Mouse (Mus musculus) limb, embryonic 15.5 days (tissue): ENCODE data around the gene Hspa1a. TPM values are rescaled to one million over a fixed set of nuclear protein-coding genes. Genes with fewer than 3 reads are reported as not detected.
"Not testable (repeated sequence)": the region's sequence is repeated elsewhere in the genome, so short reads cannot be mapped to it uniquely, and the experiment has no call there.

Experiments used
- ATAC-seq: fragments of 200-750 bp; cut with Nextera tagmentation; 2 replicates; pipeline ENCODE4 v1.8.0; 2017; ENCODE audit warnings: low read depth, moderate TSS enrichment; ENCODE audit not compliant: insufficient number of reproducible peaks, low FRiP score, low TSS enrichment
- H3K27ac ChIP-seq: fragments of 300-500 bp; sonication (generic); 2 replicates; pipeline ENCODE4 v1.5.1; 2015; ENCODE audit warnings: moderate library complexity, mild to moderate bottlenecking, inconsistent platforms
- H3K27me3 ChIP-seq: fragments of 300-500 bp; sonication (generic); 2 replicates; pipeline ENCODE4 v1.6.1; 2015; ENCODE audit warnings: inconsistent platforms
- H3K36me3 ChIP-seq: fragments of 300-500 bp; sonication (generic); 2 replicates; pipeline ENCODE4 v1.6.1; 2015; ENCODE audit warnings: inconsistent platforms
- H3K4me1 ChIP-seq: fragments of 300-500 bp; sonication (generic); 2 replicates; pipeline ENCODE4 v1.6.1; 2015; ENCODE audit warnings: inconsistent platforms
- H3K4me2 ChIP-seq: fragments of 300-500 bp; sonication (generic); 2 replicates; pipeline ENCODE4 v1.6.1; 2015; ENCODE audit warnings: mild to moderate bottlenecking, inconsistent platforms
- H3K4me3 ChIP-seq: fragments of 300-500 bp; sonication (generic); 2 replicates; pipeline ENCODE4 v1.5.1; 2015; ENCODE audit warnings: mild to moderate bottlenecking, inconsistent platforms
- H3K9ac ChIP-seq: fragments of 300-500 bp; sonication (generic); 2 replicates; pipeline ENCODE4 v1.6.1; 2015; ENCODE audit warnings: inconsistent platforms
- H3K9me3 ChIP-seq: fragments of 300-500 bp; sonication (generic); 2 replicates; pipeline ENCODE4 v1.6.1; 2016; ENCODE audit warnings: inconsistent platforms
- WGBS: fragments of 180-500 bp; shearing (Covaris S2); methylation state at CpG from one replicate; pipeline ENCODE4 v1.1.7; 2015; 5-methylcytosine and 5-hydroxymethylcytosine counted together
- polyA plus RNA-seq: library from polyadenylated mRNA; unstranded; fragments of >200 nt; fragmentation: Nextera tagmentation; extraction: Ambion mirVana; gene quantifications from 2 replicates; pipeline ENCODE4 v1.2.1, GENCODE M21; 2015

Hspa1a gene
- polyA plus RNA-seq, 1 experiment from 2014 or later: 31.7 TPM

DNA sequence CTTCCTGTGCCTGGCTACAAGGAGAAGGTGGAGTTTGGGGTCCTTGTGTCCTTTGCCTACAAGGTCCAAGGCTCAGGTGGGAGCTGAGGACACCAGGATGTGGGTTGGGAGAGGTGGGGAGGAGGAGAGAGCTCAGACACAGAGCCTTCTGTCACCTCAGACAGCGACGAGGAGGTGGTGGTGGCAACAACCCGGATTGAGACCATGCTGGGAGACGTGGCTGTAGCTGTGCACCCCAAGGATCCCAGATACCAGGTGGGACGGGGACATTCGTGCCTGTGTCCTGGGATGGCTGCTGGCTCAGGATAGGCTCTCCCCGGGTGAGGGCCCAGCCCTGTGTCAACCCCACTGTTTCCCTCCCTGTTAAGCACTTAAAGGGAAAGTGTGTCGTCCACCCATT is 39.5 kb upstream of the Hspa1a start:
- 94% methylated on average over 8 of the region's 8 CpGs for WGBS
- Histone ChIP-seq H3K4me3 (no peak overlapping the region), H3K36me3 (peaks cover 98% of the 10 kb centered on the region), H3K4me2 (no peak overlapping the region), H3K27ac (no peak overlapping the region), H3K9ac (no peak overlapping the region), H3K4me1 (peaks cover 10% of the 10 kb centered on the region), H3K9me3 (no peaks in the 10 kb centered on the region), H3K27me3 (no peaks in the 10 kb centered on the region)
- ATAC-seq: no peak

DNA sequence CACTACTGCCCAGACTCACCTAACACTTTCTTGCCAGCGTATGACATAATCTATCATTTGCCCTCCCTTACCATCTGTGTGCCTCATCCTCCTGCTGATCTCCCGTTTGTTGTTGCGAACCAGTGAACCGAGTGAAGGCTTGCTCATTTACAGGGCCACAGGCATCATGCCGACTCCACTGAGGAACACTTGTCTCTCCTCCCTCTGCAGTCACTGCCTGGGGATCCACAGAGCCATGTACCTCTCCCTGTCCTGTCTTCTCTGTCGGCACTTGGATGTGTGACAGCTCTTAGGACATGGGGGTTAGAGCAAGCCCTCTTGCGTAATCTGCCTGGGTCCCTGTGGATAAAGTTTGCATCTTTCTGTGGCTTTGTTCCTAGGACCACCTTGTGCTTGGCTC is 37.6 kb upstream of the Hspa1a start:
- no peaks in the 10 kb centered on the region for H3K27me3 ChIP-seq
- peaks cover 95% of the 10 kb centered on the region for H3K36me3 ChIP-seq
- no peak overlapping the region for H3K9ac ChIP-seq
- WGBS: 87% methylated on average over 7 of the region's 7 CpGs
- no peak overlapping the region for H3K4me2 ChIP-seq
- no peaks in the 10 kb centered on the region for H3K9me3 ChIP-seq
- no peak for ATAC-seq
- no peak overlapping the region for H3K4me3 ChIP-seq
- no peak overlapping the region for H3K27ac ChIP-seq
- no peaks in the 10 kb centered on the region for H3K4me1 ChIP-seq

- ATAC-seq: no peak
- H3K27me3 ChIP-seq: no peaks in the 10 kb centered on the region
- no peak overlapping the region for H3K9ac ChIP-seq
- 94% methylated on average over 7 of the region's 7 CpGs for WGBS
- H3K4me1 ChIP-seq: peaks cover 10% of the 10 kb centered on the region
- no peak overlapping the region for H3K4me3 ChIP-seq
- H3K27ac ChIP-seq: no peak overlapping the region
- no peaks in the 10 kb centered on the region for H3K9me3 ChIP-seq
- peaks cover 81% of the 10 kb centered on the region for H3K36me3 ChIP-seq
- no peak overlapping the region for H3K4me2 ChIP-seq
Observed at GRCm38 (mm10) chr17:35007387-35007991, 35.5 kb upstream of the Hspa1a start.

GRCm38 (mm10) chr17:35005902-35006301 is 33.9 kb upstream of the Hspa1a start:
- not testable (repeated sequence) for H3K27ac ChIP-seq, H3K9me3 ChIP-seq, H3K4me3 ChIP-seq, ATAC-seq, H3K4me2 ChIP-seq, H3K9ac ChIP-seq, H3K27me3 ChIP-seq
- 91% methylated on average over 5 of the region's 5 CpGs for WGBS
- Histone ChIP-seq H3K36me3 (peaks cover 65% of the 10 kb centered on the region), H3K4me1 (peaks cover 18% of the 10 kb centered on the region)

DNA sequence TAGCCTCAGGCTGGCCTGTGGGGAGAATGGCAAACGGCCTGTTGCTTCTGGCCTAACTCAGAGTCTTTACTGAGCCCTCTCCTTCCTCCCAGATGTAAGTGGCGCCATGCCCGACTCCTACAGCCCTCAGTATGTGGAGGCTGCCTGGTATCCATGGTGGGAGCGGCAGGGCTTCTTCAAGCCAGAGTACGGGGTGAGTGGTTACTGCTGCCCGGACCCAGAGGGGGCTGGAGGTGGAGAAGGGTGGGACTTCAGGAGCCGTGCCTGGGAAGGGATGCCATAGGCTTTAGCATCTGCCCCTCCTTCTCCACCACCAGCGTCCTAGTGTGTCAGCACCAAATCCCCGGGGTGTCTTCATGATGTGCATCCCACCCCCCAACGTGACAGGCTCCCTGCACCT is 33.2 kb upstream of the Hspa1a start:
- peaks cover 57% of the 10 kb centered on the region for H3K36me3 ChIP-seq
- no peaks in the 10 kb centered on the region for H3K27me3 ChIP-seq
- H3K4me1 ChIP-seq: peaks cover 18% of the 10 kb centered on the region
- H3K9me3 ChIP-seq: no peaks in the 10 kb centered on the region
- WGBS: 92% methylated on average over 10 of the region's 10 CpGs
- no peak overlapping the region for H3K9ac ChIP-seq
- ATAC-seq: no peak
- no peak overlapping the region for H3K4me2 ChIP-seq
- H3K4me3 ChIP-seq: no peak overlapping the region
- no peak overlapping the region for H3K27ac ChIP-seq

DNA sequence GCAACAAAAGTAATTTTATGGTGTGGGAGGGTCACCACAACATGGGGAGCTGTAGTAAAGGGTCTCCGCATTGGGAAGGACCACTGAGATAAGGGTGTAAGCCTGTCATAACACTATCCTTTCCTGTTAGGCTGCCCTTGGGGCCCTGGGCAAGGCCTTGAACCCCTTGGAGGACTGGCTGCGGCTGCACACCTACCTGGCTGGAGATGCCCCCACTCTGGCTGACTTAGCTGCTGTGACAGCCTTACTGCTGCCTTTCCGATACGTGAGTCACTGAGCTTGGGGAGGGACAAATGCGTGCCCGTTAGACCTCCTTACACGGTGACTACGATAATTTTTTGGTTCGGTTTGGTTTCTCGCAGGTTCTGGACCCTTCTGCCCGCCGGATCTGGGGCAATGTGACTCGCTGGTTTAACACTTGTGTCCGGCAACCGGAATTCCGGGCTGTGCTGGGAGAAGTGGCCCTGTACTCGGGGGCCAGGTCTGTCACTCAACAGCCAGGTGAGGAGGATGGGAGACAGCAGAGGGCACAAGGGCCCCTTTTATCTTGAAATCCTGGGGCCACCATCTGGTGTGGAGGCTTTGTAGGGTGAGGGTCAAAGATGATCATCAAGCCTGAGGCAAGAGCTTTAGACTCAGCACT is 32.2 kb upstream of the Hspa1a start:
- Histone ChIP-seq H3K27ac (no peak overlapping the region), H3K9me3 (no peaks in the 10 kb centered on the region), H3K9ac (no peak overlapping the region), H3K4me3 (no peak overlapping the region), H3K27me3 (no peaks in the 10 kb centered on the region), H3K4me2 (no peak overlapping the region), H3K4me1 (peaks cover 28% of the 10 kb centered on the region), H3K36me3 (peaks cover 49% of the 10 kb centered on the region)
- ATAC-seq: no peak
- 96% methylated on average over 17 of the region's 17 CpGs for WGBS

- Histone ChIP-seq H3K4me1 (peaks cover 33% of the 10 kb centered on the region), H3K27ac (no peak overlapping the region), H3K9ac (peak overlapping the region; percentile 94; the same call in 1 of the 2 replicates), H3K4me3 (no peak overlapping the region; the same call in 1 of the 2 replicates), H3K9me3 (no peaks in the 10 kb centered on the region), H3K27me3 (no peaks in the 10 kb centered on the region), H3K36me3 (peaks cover 47% of the 10 kb centered on the region), H3K4me2 (peak overlapping the region; percentile 95; the same call in 1 of the 2 replicates)
- WGBS: 56% methylated on average over 9 of the region's 9 CpGs
- ATAC-seq: no peak
Observed at GRCm38 (mm10) chr17:35003022-35003838, 31.3 kb upstream of the Hspa1a start.

- peaks cover 33% of the 10 kb centered on the region for H3K4me1 ChIP-seq
- ATAC-seq: no peak
- peak overlapping the region; percentile 93 for H3K4me3 ChIP-seq
- peaks cover 47% of the 10 kb centered on the region for H3K36me3 ChIP-seq
- peak overlapping the region; percentile 95 for H3K4me2 ChIP-seq
- H3K27ac ChIP-seq: peak overlapping the region; percentile 99
- H3K27me3 ChIP-seq: no peaks in the 10 kb centered on the region
- WGBS: 6% methylated on average over 12 of the region's 12 CpGs
- no peaks in the 10 kb centered on the region for H3K9me3 ChIP-seq
- peak overlapping the region; percentile 94 for H3K9ac ChIP-seq
Observed at GRCm38 (mm10) chr17:35002153-35002865, 30.4 kb upstream of the Hspa1a start.

- Histone ChIP-seq H3K4me2 (peak overlapping the region; percentile 95), H3K9me3 (no peaks in the 10 kb centered on the region), H3K27me3 (no peaks in the 10 kb centered on the region), H3K36me3 (peaks cover 46% of the 10 kb centered on the region), H3K4me3 (peak overlapping the region; percentile 93), H3K9ac (peak overlapping the region; percentile 94), H3K27ac (peak overlapping the region; percentile 99), H3K4me1 (peaks cover 33% of the 10 kb centered on the region)
- WGBS: under 1% methylated on average over 35 of the region's 35 CpGs
- ATAC-seq: 0 out of 2 replicates have a peak, but pooled peaks have one; percentile 0
Observed at GRCm38 (mm10) chr17:35001452-35002152, 29.6 kb upstream of the Hspa1a start.

DNA sequence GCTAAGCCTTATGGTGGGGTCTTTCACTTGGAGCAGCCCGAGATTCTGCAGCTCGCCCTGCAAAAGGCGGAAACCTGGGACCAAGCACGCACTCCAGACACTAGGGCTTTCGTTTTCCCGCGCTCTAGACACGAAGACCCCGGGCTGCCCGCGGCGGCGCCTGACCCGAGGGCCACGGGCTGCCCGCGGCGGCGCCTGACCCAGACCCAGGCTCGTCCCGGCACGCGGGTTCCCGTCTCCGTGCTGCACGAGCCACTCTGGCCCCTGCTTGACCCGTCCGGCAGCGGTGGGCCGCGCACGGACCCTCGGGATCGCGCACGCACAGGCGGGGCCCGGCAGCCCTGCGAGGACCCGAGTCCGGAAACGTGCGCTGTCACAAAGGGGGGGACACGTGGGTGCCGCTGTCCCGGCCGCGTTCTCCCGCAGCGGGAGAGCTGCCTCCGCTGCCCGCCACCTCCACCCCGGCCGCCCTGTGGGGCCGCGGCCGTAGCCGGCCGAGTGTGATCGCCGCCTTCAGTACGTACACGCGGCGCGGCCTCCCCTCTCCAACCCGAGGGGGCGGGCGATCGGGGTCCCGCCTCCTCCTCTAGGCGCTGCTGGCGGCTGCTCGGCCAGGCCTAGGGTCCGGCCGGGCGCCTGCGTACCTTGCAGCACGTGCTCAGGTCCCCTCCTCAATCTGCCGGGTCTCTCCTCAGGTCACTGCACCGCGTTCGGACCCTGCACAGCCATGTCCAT is 28.9 kb upstream of the Hspa1a start, which contains the start of gene Vars:
TSS of gene Vars (plus strand) at position 271 of the 735 bp plus-strand sequence.
- Histone ChIP-seq H3K27me3 (no peaks in the 10 kb centered on the region), H3K4me3 (peak within 1 kb of the TSS; percentile 93), H3K9ac (peak within 1 kb of the TSS; percentile 94), H3K4me1 (peaks cover 33% of the 10 kb centered on the region), H3K9me3 (no peaks in the 10 kb centered on the region), H3K4me2 (peak within 1 kb of the TSS; percentile 95), H3K27ac (peak within 1 kb of the TSS; percentile 99), H3K36me3 (peaks cover 44% of the 10 kb centered on the region)
- peak; percentile 87 for ATAC-seq
- under 1% methylated on average over 83 of the region's 83 CpGs for WGBS
